Mouse (Mus musculus) cerebellum, adult (tissue): ENCODE results near the gene Cxcr4.

Source experiments
- ATAC-seq: cut with Nextera tagmentation; 2 replicates; pipeline ENCODE4 v1.9.2; 2017; ENCODE audit warnings: mild to moderate bottlenecking, moderate library complexity, mixed read lengths; ENCODE audit not compliant: insufficient number of reproducible peaks, low FRiP score, low TSS enrichment

Cxcr4 gene

GRCm38 (mm10) chr1:128578454-128578853 lies 13.6 kb downstream of the Cxcr4 start:
- ATAC-seq: no peak

- no peak for ATAC-seq
These were observed 17.0 kb downstream of the Cxcr4 start for GRCm38 (mm10) chr1:128575096-128575495.

GRCm38 (mm10) chr1:128571033-128571432 lies 21.1 kb downstream of the Cxcr4 start:
- ATAC-seq: no peak

DNA sequence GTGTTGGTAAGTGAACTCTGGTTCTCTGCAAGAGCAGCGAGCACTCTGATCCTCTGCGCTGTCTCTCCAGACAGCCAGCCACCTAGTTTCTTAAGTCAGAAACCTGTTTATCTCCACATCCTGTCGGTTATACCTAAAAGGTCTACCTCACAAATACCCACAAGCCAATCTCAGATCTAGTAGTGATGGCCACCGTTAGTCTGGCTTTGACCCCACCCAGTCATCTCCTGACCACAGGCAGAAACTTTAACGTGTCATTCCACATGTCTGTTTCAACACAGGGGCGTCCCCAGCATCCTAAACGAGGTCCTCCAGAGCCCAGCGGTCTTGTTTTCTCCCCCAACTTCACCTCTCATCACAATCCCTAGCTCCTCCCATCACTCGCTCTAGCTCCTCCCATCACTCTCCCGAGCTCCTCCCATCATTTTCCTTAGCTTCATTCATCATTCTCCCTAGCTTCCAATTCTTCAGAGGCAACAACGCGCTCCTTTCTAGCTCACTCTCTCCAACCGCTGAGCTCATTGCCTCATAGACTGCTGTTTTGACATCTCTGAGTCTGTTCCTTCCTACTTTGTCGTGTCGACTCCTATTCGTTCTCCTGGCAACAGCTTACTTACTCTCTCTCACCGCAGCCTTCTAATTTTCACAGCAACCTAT lies 22.0 kb downstream of the Cxcr4 start:
- no peak for ATAC-seq

DNA sequence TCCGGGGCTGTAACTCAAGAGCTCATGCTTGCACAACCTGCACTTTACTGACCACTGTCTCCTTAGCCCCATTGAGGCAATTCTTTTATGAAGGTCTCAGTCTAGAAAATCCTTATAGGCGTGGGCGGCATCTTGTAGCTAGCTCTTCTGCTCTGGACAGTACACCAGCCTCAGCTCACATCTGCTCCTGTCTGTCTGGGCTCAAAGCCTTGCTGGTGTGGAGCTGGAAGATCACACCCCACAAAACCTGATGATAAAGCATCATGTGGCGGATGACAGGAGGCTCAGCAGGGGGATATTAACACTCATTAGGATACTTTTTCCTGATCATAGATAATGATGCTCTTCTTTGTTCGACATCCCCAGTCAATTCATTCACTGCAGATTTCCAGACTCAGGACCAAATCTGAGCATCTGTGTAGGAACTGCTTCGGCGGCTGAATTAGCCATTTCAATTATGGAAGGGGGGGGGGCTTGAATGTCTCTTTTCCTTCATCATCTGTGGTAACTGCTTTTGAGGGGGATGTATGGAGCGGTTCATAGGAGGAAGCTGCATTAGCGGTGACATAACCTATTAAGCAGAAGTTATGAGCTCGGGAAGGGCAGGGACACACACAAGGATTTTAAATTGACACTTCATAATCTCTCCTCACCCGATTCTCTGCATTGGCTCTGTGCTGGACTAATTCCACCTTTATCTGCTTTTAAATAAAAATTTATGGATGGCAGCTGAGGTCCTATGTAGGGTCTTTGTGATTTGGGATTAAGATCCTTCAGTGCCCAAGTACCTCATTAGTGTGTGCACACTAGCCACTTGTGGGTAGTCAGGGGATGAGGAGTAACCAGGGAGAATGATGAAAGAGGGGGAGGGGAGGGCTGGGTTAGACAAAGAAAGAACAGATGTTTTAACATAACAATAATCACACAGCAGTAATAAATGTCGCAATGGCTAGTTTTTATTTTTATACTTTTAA lies 24.6 kb downstream of the Cxcr4 start:
- no peak for ATAC-seq

DNA sequence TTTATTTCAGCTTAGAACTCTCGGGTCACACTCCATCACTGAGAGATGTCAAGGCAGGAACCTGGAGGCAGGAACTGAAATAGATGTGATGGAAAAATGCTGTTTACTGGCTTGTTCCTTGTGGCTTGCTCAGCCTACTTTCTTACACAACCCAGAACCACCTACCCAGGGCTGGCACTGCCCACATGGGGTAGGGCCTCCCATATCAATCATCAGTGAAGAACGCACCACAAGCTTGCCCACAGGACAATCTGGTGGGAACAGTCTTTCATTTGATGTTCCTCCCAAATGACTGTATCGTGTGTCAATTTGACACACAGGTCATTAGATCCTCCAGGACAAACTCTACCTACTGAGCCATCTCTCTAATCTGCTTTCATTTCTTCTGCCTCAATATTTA lies 28.2 kb downstream of the Cxcr4 start:
- no peak for ATAC-seq

DNA sequence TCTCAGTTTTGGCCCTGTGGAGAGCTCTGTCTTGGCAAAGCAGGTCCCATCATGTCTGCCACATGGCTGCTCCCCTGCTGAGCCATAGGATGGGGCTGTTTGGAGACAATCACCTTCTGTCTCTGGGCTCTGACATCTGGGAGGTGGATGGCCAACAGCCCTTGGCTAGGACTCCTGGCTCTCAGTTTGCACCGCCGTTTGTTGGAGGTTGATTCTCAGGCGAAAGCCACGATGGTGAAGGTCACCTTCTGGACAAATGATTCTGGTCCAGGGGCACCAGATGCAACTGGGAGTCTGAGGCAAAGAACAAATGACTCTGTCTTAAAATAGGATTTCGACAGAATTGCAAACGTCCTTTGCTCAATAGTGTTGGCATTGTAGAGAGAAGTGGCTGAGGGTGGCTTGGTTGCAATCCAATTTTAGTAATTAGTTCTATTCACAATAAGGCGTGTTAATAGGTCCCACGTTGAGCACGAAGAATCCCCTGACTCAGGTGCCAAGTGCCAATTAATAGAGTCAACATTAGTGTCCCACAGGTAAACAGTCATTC lies 30.7 kb downstream of the Cxcr4 start:
- no peak for ATAC-seq

DNA sequence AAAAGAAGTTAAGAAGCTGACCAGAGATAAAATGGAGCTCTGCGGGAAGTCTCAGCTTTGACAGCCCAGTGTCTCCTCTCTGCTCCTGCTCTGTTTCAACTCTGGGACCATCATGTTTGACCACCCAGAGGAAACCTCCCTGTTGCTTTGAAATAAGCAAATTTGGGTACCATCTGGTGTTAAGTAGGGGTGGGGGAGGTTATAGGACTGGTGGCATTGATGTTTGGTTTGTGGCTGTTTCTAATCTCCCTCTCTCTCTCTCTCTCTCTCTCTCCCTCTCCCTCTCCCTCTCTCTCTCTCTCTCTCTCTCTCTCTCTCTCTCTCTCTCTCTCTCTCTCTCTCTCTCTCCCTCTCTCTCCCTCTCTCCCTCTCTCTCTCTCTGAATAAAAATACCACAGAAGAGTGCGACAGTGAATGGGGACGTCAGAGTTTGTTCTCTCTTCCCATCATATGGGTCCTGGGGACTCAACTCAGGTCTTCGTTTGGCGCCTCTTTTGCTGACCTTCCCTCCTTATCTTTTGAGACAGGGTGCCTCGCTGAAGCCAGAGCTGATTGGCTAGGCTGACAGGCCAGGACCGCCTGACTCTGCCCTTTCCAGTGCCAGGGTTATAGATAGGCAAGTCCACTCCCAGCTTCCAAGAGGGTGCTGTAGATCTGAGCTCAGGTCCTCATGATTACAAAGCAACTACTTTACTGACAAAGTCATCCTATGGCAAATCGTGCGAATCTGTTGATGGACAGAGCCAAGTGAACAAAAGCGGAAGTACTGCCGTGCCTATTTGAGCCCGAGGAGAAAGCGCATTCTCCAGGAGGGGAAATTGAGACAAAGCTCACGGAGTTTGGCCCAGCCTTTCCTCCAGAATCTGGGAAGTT lies 31.4 kb downstream of the Cxcr4 start:
- ATAC-seq: no peak

GRCm38 (mm10) chr1:128557953-128558352 lies 34.1 kb downstream of the Cxcr4 start:
- no peak for ATAC-seq

DNA sequence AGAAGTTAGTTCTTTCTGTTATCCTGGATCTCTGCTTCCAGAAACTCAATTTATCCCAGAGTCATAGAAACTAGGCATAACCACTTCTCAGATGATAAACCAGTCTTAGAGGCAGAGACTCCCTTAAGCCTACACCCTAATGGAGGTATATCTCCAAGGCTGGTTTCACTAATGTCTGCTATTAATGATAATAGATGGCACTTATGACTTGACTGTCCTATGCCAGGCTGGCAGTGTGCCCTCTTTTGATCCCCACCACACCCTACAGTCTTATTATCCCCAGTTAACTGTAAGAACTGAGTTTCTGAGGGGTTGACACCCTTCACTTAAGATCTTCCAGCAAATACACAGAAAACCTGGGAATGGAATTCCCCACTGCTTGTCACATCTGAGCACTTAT lies 39.5 kb downstream of the Cxcr4 start:
- ATAC-seq: no peak

- no peak for ATAC-seq
These were observed 40.2 kb downstream of the Cxcr4 start for GRCm38 (mm10) chr1:128551743-128552397.

- no peak for ATAC-seq
These were observed 42.7 kb downstream of the Cxcr4 start for GRCm38 (mm10) chr1:128549442-128549841.

DNA sequence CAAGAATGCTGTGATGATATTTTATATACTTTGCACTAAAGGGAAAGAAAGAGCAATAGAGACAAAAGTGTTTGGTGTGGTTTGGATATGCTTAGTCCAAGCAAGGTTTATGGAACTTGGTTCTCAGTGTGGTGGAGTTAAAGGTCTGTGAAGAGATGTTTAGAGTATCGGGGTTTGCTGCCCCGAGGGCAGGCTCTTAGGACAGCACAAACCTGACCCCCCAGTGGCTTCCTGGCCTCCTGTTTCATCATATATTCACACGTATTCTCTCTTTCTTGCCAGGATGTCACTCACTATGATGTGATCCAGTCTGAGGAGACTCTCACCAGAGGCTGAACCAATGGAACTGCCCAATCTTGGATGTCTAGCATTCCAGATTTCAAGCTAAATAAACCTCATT lies 43.1 kb downstream of the Cxcr4 start:
- no peak for ATAC-seq

DNA sequence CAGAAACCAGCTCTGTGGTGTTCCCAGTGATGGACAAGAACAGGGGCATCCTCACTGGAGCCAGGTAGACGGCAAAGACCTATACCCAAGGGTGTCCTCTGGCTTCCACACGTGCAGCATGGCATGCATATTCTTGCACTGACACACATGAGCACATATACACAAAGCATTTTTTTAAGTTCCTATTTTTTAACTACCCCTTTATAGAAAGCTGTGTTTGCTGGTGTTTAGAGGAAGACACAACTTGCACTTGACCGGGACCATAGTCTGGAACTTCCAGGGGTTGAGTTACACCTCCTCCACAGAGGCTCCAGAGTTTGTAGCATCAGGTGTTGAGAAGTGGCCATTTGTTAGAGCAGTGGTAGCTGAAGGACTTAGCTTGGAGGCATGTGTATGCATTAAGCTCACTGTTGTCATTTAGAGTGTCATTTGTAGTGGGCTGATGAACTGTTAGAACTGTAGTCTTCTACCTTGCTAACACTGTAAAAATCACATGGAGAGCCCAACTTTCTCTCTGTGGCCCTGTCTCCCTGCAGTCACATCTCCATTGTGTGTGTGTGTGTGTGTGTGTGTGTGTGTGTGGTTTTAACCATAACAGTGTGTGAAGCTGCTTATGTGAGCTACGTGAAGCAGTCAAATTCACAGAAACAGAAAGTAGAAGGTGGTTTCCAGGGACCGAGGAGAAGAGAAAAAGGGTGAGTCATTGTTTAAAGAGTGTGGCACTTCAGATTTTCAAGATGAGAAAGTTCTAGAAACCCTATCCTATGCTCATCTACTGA lies 43.7 kb downstream of the Cxcr4 start:
- no peak for ATAC-seq

DNA sequence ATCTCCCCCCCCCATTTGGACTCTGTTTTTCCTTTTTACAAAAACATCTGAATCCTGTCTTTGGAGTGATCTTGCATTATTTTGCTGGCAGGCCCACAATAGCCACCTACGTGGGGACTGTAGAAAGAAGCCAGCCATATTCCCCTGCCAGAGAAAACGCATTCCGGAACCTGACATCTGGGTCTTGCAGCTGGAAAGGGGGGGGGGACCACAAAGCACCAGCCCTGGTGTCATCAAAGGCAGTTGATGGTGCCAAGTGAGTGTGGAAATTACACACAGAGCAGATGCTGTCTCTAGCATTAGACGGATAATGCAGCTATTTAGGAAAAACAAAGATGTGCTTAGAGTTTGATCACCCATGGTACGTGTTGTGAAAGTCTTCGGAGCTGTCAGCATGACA lies 46.4 kb downstream of the Cxcr4 start:
- no peak for ATAC-seq

GRCm38 (mm10) chr1:128543137-128543536 lies 49.0 kb downstream of the Cxcr4 start:
- no peak for ATAC-seq

- no peak for ATAC-seq
These were observed 49.5 kb downstream of the Cxcr4 start for GRCm38 (mm10) chr1:128542555-128542954.

- no peak for ATAC-seq
These were observed 51.9 kb downstream of the Cxcr4 start for GRCm38 (mm10) chr1:128540213-128540612.

DNA sequence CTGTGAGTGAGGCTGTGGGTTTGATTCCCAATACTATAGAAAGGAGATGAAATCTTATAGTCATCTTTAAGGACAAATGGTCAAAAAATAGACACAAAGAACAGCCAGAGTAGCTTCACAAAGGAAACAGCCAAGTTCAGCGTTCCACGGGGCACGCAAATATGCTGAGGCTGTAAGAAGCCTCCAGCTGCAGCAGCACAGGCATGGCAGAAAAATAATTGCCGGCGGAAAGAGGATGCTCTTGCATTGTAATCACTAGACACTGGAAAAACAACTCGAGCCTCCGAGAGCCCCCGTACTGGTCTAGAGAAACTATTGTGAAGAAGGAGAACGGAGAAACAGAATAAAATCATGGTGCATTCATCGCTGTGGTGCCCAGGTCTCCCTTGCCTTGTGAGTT lies 52.5 kb downstream of the Cxcr4 start:
- ATAC-seq: no peak
